Mouse (Mus musculus): ENCODE measurements around the gene Tuba4a. TPM values are rescaled to one million over a fixed set of nuclear protein-coding genes. Genes with fewer than 3 reads are reported as not detected.

Gene Tuba4a
- polyA plus RNA-seq, 1 experiment from 2014 or later: 18.0 TPM

- H3K4me3 ChIP-seq (ENCODE audit: low read depth, low read length): peak within 1 kb of the TSS; percentile 55
- WGBS: under 1% methylated on average over 57 of the region's 59 CpGs
- H3K9me3 ChIP-seq (ENCODE audit: control insufficient read depth, low read length): no peaks in the 10 kb centered on the region
- no peak within 1 kb of the TSS for H3K27ac ChIP-seq (ENCODE audit: low read depth, low read length)
- H3K27me3 ChIP-seq (ENCODE audit: control insufficient read depth, insufficient read depth, low read length): no peaks in the 10 kb centered on the region
- H3K4me1 ChIP-seq (ENCODE audit: control insufficient read depth, insufficient read depth, low read length): peaks cover 8% of the 10 kb centered on the region; the same call in 1 of the 2 replicates
- H3K9ac ChIP-seq (ENCODE audit: low read length): peak within 1 kb of the TSS; percentile 54
- H3K36me3 ChIP-seq (ENCODE audit: control insufficient read depth, insufficient read depth, low read length): peaks cover 18% of the 10 kb centered on the region
- DNase-seq (ENCODE audit: low spot score) (peak; percentile 98), ATAC-seq (ENCODE audit: insufficient read depth, low FRiP score, low TSS enrichment) (peak; percentile 98)
- peak within 1 kb of the TSS; percentile 64 for H3K4me2 ChIP-seq (ENCODE audit: low read depth)
Observed at GRCm38 (mm10) chr1:75168472-75169464, 50.9 kb downstream of the Tuba4a start, which contains the start of gene Zfand2b. Zfand2b (plus strand) TSS chr1:75168646.

GRCm38 (mm10) chr1:75168093-75168471, 51.6 kb downstream of the Tuba4a start:
- Histone ChIP-seq H3K4me2 (ENCODE audit: low read depth) (peak overlapping the region; percentile 64), H3K36me3 (ENCODE audit: control insufficient read depth, insufficient read depth, low read length) (peaks cover 11% of the 10 kb centered on the region), H3K9ac (ENCODE audit: low read length) (peak overlapping the region; percentile 20; the same call in 1 of the 2 replicates), H3K27ac (ENCODE audit: low read depth, low read length) (no peak overlapping the region), H3K27me3 (ENCODE audit: control insufficient read depth, insufficient read depth, low read length) (no peaks in the 10 kb centered on the region), H3K4me3 (ENCODE audit: low read depth, low read length) (peak overlapping the region; percentile 55), H3K4me1 (ENCODE audit: control insufficient read depth, insufficient read depth, low read length) (peaks cover 8% of the 10 kb centered on the region; the same call in 1 of the 2 replicates), H3K9me3 (ENCODE audit: control insufficient read depth, low read length) (no peaks in the 10 kb centered on the region)
- DNase-seq (ENCODE audit: low spot score): no peak
- ATAC-seq (ENCODE audit: insufficient read depth, low FRiP score, low TSS enrichment): peak; percentile 21
- WGBS: 11% methylated on average over 7 of the region's 7 CpGs

Small RNA genes within 50 kb of the gene (microRNA-seq; reads per million reads assigned to microRNA genes)
- gene Gm27943: not detected

Other genes with a start within 250 kb of the Tuba4a start
- 12.1 and 13.9 TPM in 2 replicates for gene Nhej1, start 94.7 kb downstream of the Tuba4a start, polyA plus RNA-seq (2014; fragmentation: Nextera tagmentation; extraction: Ambion mirVana)
- not detected in 2 replicates for gene Slc23a3, start 86.0 kb downstream of the Tuba4a start, polyA plus RNA-seq (2014; fragmentation: Nextera tagmentation; extraction: Ambion mirVana)
- 53.5 and 58.4 TPM in 2 replicates for gene Cnppd1, start 77.2 kb downstream of the Tuba4a start, polyA plus RNA-seq (2014; fragmentation: Nextera tagmentation; extraction: Ambion mirVana)
- 57.1 and 70.0 TPM in 2 replicates for gene Retreg2, start 77.1 kb downstream of the Tuba4a start, polyA plus RNA-seq (2014; fragmentation: Nextera tagmentation; extraction: Ambion mirVana)
- 31.7 and 38.3 TPM in 2 replicates for gene Zfand2b, start 51.2 kb downstream of the Tuba4a start, polyA plus RNA-seq (2014; fragmentation: Nextera tagmentation; extraction: Ambion mirVana)
- 30.4 and 30.6 TPM in 2 replicates for gene Abcb6, start 39.5 kb downstream of the Tuba4a start, polyA plus RNA-seq (2014; fragmentation: Nextera tagmentation; extraction: Ambion mirVana)
- 14.9 and 18.2 TPM in 2 replicates for gene Ankzf1, start 27.7 kb downstream of the Tuba4a start, polyA plus RNA-seq (2014; fragmentation: Nextera tagmentation; extraction: Ambion mirVana)
- gene Atg9a, start 27.7 kb downstream of the Tuba4a start, polyA plus RNA-seq (2014; fragmentation: Nextera tagmentation; extraction: Ambion mirVana): 21.8 and 27.0 TPM in 2 replicates
- gene Glb1l, start 9.1 kb downstream of the Tuba4a start, polyA plus RNA-seq (2014; fragmentation: Nextera tagmentation; extraction: Ambion mirVana): 14.7 and 15.0 TPM in 2 replicates
- gene Stk16, start 9.0 kb downstream of the Tuba4a start, polyA plus RNA-seq (2014; fragmentation: Nextera tagmentation; extraction: Ambion mirVana): 114 and 131 TPM in 2 replicates
- not detected in 2 replicates for gene A630095N17Rik, start 12.2 kb upstream of the Tuba4a start, polyA plus RNA-seq (2014; fragmentation: Nextera tagmentation; extraction: Ambion mirVana)
- 20.5 and 21.9 TPM in 2 replicates for gene Dnajb2, start 16.5 kb upstream of the Tuba4a start, polyA plus RNA-seq (2014; fragmentation: Nextera tagmentation; extraction: Ambion mirVana)
- 4.4 and 6.0 TPM in 2 replicates for gene Ptprn, start 44.6 kb upstream of the Tuba4a start, polyA plus RNA-seq (2014; fragmentation: Nextera tagmentation; extraction: Ambion mirVana)
- gene Resp18, start 58.5 kb upstream of the Tuba4a start, polyA plus RNA-seq (2014; fragmentation: Nextera tagmentation; extraction: Ambion mirVana): 30.9 and 35.0 TPM in 2 replicates
- gene Dnpep, start 98.1 kb upstream of the Tuba4a start, polyA plus RNA-seq (2014; fragmentation: Nextera tagmentation; extraction: Ambion mirVana): 180 and 182 TPM in 2 replicates
- gene Des, start 140.5 kb upstream of the Tuba4a start, polyA plus RNA-seq (2014; fragmentation: Nextera tagmentation; extraction: Ambion mirVana): 15.8 and 18.0 TPM in 2 replicates
- gene Speg, start 155.4 kb upstream of the Tuba4a start, polyA plus RNA-seq (2014; fragmentation: Nextera tagmentation; extraction: Ambion mirVana): 15.5 and 19.1 TPM in 2 replicates
- 62.5 and 64.2 TPM in 2 replicates for gene Gmppa, start 216.1 kb upstream of the Tuba4a start, polyA plus RNA-seq (2014; fragmentation: Nextera tagmentation; extraction: Ambion mirVana)
- gene Asic4, start 230.6 kb upstream of the Tuba4a start, polyA plus RNA-seq (2014; fragmentation: Nextera tagmentation; extraction: Ambion mirVana): 2.3 and 2.9 TPM in 2 replicates

Data from neural tube, embryonic 11.5 days (tissue).